Mouse (Mus musculus) liver, adult 2 months (tissue): ENCODE measurements around the gene Nod1. TPM values are rescaled to one million over a fixed set of nuclear protein-coding genes. Genes with fewer than 3 reads are reported as not detected.

Experiments used
- DNase-seq: peaks from one replicate; pipeline ENCODE4 v3.0.0-alpha.2; 2011; ENCODE audit warnings: low read depth, low spot score; ENCODE audit errors: extremely low read depth
- H3K27ac ChIP-seq: fragments of 200-500 bp; replicated peaks from 2 replicates; pipeline ENCODE4 v1.5.1; 2012; ENCODE audit warnings: low read depth, mild to moderate bottlenecking, control low read depth, inconsistent platforms, low read length; ENCODE audit not compliant: insufficient read depth
- H3K27me3 ChIP-seq: fragments of 200-500 bp; 2 replicates; pipeline ENCODE4 v1.6.1; 2012; ENCODE audit warnings: mild to moderate bottlenecking, moderate library complexity, low read length, inconsistent platforms; ENCODE audit not compliant: control insufficient read depth, insufficient read depth
- H3K36me3 ChIP-seq: fragments of 200-500 bp; 2 replicates; pipeline ENCODE4 v1.6.1; 2012; ENCODE audit warnings: low read length, inconsistent platforms; ENCODE audit not compliant: control insufficient read depth, insufficient read depth
- H3K4me1 ChIP-seq: fragments of 200-500 bp; 2 replicates; pipeline ENCODE4 v1.6.1; 2011; ENCODE audit warnings: low read length; ENCODE audit not compliant: control insufficient read depth, insufficient read depth
- H3K4me3 ChIP-seq: fragments of 200-500 bp; 2 replicates; pipeline ENCODE4 v1.5.1; 2011; ENCODE audit warnings: low read depth, mild to moderate bottlenecking, control low read depth, low read length, moderate library complexity; ENCODE audit not compliant: insufficient read depth
- H3K79me2 ChIP-seq: fragments of 200-500 bp; 2 replicates; pipeline ENCODE4 v1.6.1; 2012; ENCODE audit warnings: inconsistent platforms, mild to moderate bottlenecking, low read length, moderate library complexity; ENCODE audit not compliant: control insufficient read depth, insufficient read depth
- H3K9ac ChIP-seq: fragments of 200-500 bp; 2 replicates; pipeline ENCODE4 v1.6.1; 2012; ENCODE audit warnings: low read depth, mild to moderate bottlenecking, control low read depth, inconsistent platforms, low read length
- CTCF ChIP-seq: fragments of 200-500 bp; IDR thresholded peaks from 2 replicates; pipeline ENCODE4 v1.5.1; 2011; ENCODE audit warnings: low read depth, low read length, control low read depth
- POLR2A ChIP-seq: fragments of 200-500 bp; IDR thresholded peaks from 2 replicates; pipeline ENCODE4 v1.6.1; 2011; ENCODE audit warnings: low read length, control low read depth; ENCODE audit not compliant: insufficient read depth; ENCODE audit errors: extremely low read depth
- WGBS: fragments of 180-500 bp; shearing (Covaris S2); methylation state at CpG from one replicate; pipeline ENCODE4 v1.1.7; 2018; 5-methylcytosine and 5-hydroxymethylcytosine counted together
- polyA plus RNA-seq: library from polyadenylated mRNA; depleted of rRNA; stranded (reverse); fragments of >200 nt; gene quantifications from 2 replicates; pipeline ENCODE4 v1.2.3, GENCODE M21; 2012
- total RNA-seq: library from RNA; depleted of rRNA; stranded (reverse); fragments of >200 nt; gene quantifications from 2 replicates; pipeline ENCODE4 v1.2.3, GENCODE M21; 2014

Nod1 gene
- total and polyA plus RNA-seq, 2 experiments: 7.0 to 8.1 TPM

- peaks cover 10% of the 10 kb centered on the region for H3K79me2 ChIP-seq
- DNase-seq: no peak
- H3K36me3 ChIP-seq: no peaks in the 10 kb centered on the region
- TF ChIP-seq POLR2A: no peak
- TF ChIP-seq CTCF: no peak; the same call in 1 of the 2 replicates
- under 1% methylated on average over 5 of the region's 5 CpGs for WGBS
- peak overlapping the region; percentile 81 for H3K4me3 ChIP-seq
- H3K27me3 ChIP-seq: no peaks in the 10 kb centered on the region
- peaks cover 12% of the 10 kb centered on the region for H3K4me1 ChIP-seq
- H3K9ac ChIP-seq: peak overlapping the region; percentile 17
- H3K27ac ChIP-seq: peak overlapping the region; percentile 91
Measured at GRCm38 (mm10) chr6:54972929-54973211, 458 bp upstream of the Nod1 start.

- H3K27ac ChIP-seq: peak overlapping the region; percentile 91
- H3K4me1 ChIP-seq: peaks cover 14% of the 10 kb centered on the region
- H3K36me3 ChIP-seq: no peaks in the 10 kb centered on the region
- peak; percentile 84 for DNase-seq
- peak overlapping the region; percentile 97 for H3K9ac ChIP-seq
- peak overlapping the region; percentile 81 for H3K4me3 ChIP-seq
- 4% methylated on average over 8 of the region's 8 CpGs for WGBS
- no peak for TF ChIP-seq POLR2A
- TF ChIP-seq CTCF: no peak
- no peaks in the 10 kb centered on the region for H3K27me3 ChIP-seq
- peaks cover 18% of the 10 kb centered on the region for H3K79me2 ChIP-seq
Measured at GRCm38 (mm10) chr6:54971731-54972110, 691 bp downstream of the Nod1 start.

- no peak for DNase-seq
- no peak for TF ChIP-seq POLR2A
- TF ChIP-seq CTCF: no peak
- Histone ChIP-seq H3K4me1 (peaks cover 14% of the 10 kb centered on the region), H3K9ac (no peak overlapping the region), H3K4me3 (peak overlapping the region; percentile 34), H3K27me3 (no peaks in the 10 kb centered on the region), H3K79me2 (peaks cover 23% of the 10 kb centered on the region), H3K27ac (no peak overlapping the region), H3K36me3 (no peaks in the 10 kb centered on the region)
- WGBS: 63% methylated on average over 9 of the region's 9 CpGs
Measured at GRCm38 (mm10) chr6:54970506-54970905, 1.9 kb downstream of the Nod1 start.

GRCm38 (mm10) chr6:54969801-54970200 lies 2.6 kb downstream of the Nod1 start:
- peak; percentile 10 for DNase-seq
- TF ChIP-seq CTCF (no peak), POLR2A (no peak)
- Histone ChIP-seq H3K4me3 (peak overlapping the region; percentile 34; the same call in 1 of the 2 replicates), H3K36me3 (no peaks in the 10 kb centered on the region), H3K27me3 (no peaks in the 10 kb centered on the region), H3K79me2 (peaks cover 30% of the 10 kb centered on the region), H3K4me1 (peaks cover 14% of the 10 kb centered on the region), H3K9ac (no peak overlapping the region), H3K27ac (no peak overlapping the region)
- 19% methylated on average over 2 of the region's 2 CpGs for WGBS

GRCm38 (mm10) chr6:54967591-54967990 lies 4.8 kb downstream of the Nod1 start:
- Histone ChIP-seq H3K4me1 (peaks cover 12% of the 10 kb centered on the region), H3K36me3 (peaks cover 4% of the 10 kb centered on the region), H3K79me2 (peaks cover 33% of the 10 kb centered on the region), H3K27ac (no peak overlapping the region), H3K4me3 (no peak overlapping the region), H3K27me3 (no peaks in the 10 kb centered on the region), H3K9ac (no peak overlapping the region)
- TF ChIP-seq CTCF (no peak), POLR2A (no peak)
- no peak for DNase-seq
- 62% methylated on average over 10 of the region's 10 CpGs for WGBS

GRCm38 (mm10) chr6:54965234-54965633 lies 7.2 kb downstream of the Nod1 start:
- Histone ChIP-seq H3K4me3 (no peak overlapping the region), H3K9ac (no peak overlapping the region), H3K27me3 (no peaks in the 10 kb centered on the region), H3K79me2 (peaks cover 30% of the 10 kb centered on the region), H3K27ac (no peak overlapping the region), H3K4me1 (peaks cover 4% of the 10 kb centered on the region), H3K36me3 (peaks cover 4% of the 10 kb centered on the region)
- 60% methylated on average over 5 of the region's 5 CpGs for WGBS
- no peak for DNase-seq
- TF ChIP-seq CTCF (no peak), POLR2A (no peak)
